Mouse (Mus musculus): Measurements from ENCODE around the gene Hist1h3f. TPM values are rescaled to one million over a fixed set of nuclear protein-coding genes. Genes with fewer than 3 reads are reported as not detected.

The Hist1h3f gene
- total and polyA plus RNA-seq, 2 experiments from 2014 or later, result 0.21 to 239 TPM

GRCm38 (mm10) chr13:23519416-23519815 is 24.4 kb upstream of the Hist1h3f start:
- ATAC-seq (ENCODE audit: low FRiP score) (peak; percentile 28; the same call in 1 of the 2 replicates), DNase-seq (ENCODE audit: low spot score) (peak; percentile 90)
- no peak overlapping the region for H3K27ac ChIP-seq (ENCODE audit: low read depth, low read length)
- H3K4me1 ChIP-seq (ENCODE audit: insufficient read depth, low read length), result peaks cover 5% of the 10 kb centered on the region; the same call in 1 of the 2 replicates
- no peaks in the 10 kb centered on the region for H3K36me3 ChIP-seq (ENCODE audit: insufficient read depth, low read length)
- H3K9me3 ChIP-seq (ENCODE audit: low read length), result no peaks in the 10 kb centered on the region
- under 1% methylated on average over 10 of the region's 10 CpGs for WGBS
- no peak for TF ChIP-seq CTCF (IDR thresholded peaks at IDR 0.05)
- H3K4me2 ChIP-seq (ENCODE audit: low read depth, low read length, poor library complexity, severe bottlenecking), result peak overlapping the region; percentile 72
- peak overlapping the region; percentile 47 for H3K4me3 ChIP-seq (ENCODE audit: low read depth, low read length)
- no peak overlapping the region for H3K9ac ChIP-seq (replicated peaks; ENCODE audit: low read length, poor library complexity, severe bottlenecking)
- H3K27me3 ChIP-seq (ENCODE audit: insufficient read depth, low read length), result no peaks in the 10 kb centered on the region

- H3K4me3 ChIP-seq (ENCODE audit: low read depth, low read length), result no peak overlapping the region
- no peaks in the 10 kb centered on the region; the same call in 1 of the 2 replicates for H3K4me1 ChIP-seq (ENCODE audit: insufficient read depth, low read length)
- ATAC-seq (ENCODE audit: low FRiP score), result no peak
- no peak overlapping the region for H3K9ac ChIP-seq (replicated peaks; ENCODE audit: low read length, poor library complexity, severe bottlenecking)
- H3K36me3 ChIP-seq (ENCODE audit: insufficient read depth, low read length), result no peaks in the 10 kb centered on the region
- WGBS, result under 1% methylated on average over 14 of the region's 14 CpGs
- H3K27ac ChIP-seq (ENCODE audit: low read depth, low read length), result no peak overlapping the region
- DNase-seq (ENCODE audit: low spot score), result peak; percentile 81
- H3K9me3 ChIP-seq (ENCODE audit: low read length), result no peaks in the 10 kb centered on the region
- H3K4me2 ChIP-seq (ENCODE audit: low read depth, low read length, poor library complexity, severe bottlenecking), result peak overlapping the region; percentile 23
- TF ChIP-seq CTCF (IDR thresholded peaks at IDR 0.05), result no peak
- H3K27me3 ChIP-seq (ENCODE audit: insufficient read depth, low read length), result no peaks in the 10 kb centered on the region
Observed at GRCm38 (mm10) chr13:23521703-23522102, 22.1 kb upstream of the Hist1h3f start.

GRCm38 (mm10) chr13:23523976-23524375 is 19.9 kb upstream of the Hist1h3f start:
- no peak for TF ChIP-seq CTCF (IDR thresholded peaks at IDR 0.05)
- DNase-seq (ENCODE audit: low spot score) (no peak), ATAC-seq (ENCODE audit: low FRiP score) (no peak)
- Histone ChIP-seq H3K27ac (ENCODE audit: low read depth, low read length) (no peak overlapping the region), H3K9ac (replicated peaks; ENCODE audit: low read length, poor library complexity, severe bottlenecking) (no peak overlapping the region), H3K4me3 (ENCODE audit: low read depth, low read length) (no peak overlapping the region), H3K36me3 (ENCODE audit: insufficient read depth, low read length) (no peaks in the 10 kb centered on the region), H3K27me3 (ENCODE audit: insufficient read depth, low read length) (no peaks in the 10 kb centered on the region), H3K9me3 (ENCODE audit: low read length) (no peaks in the 10 kb centered on the region), H3K4me2 (ENCODE audit: low read depth, low read length, poor library complexity, severe bottlenecking) (no peak overlapping the region), H3K4me1 (ENCODE audit: insufficient read depth, low read length) (no peaks in the 10 kb centered on the region; the same call in 1 of the 2 replicates)
- WGBS, result 51% methylated on average over 5 of the region's 5 CpGs

GRCm38 (mm10) chr13:23524654-23525053 is 19.2 kb upstream of the Hist1h3f start:
- Histone ChIP-seq H3K9ac (replicated peaks; ENCODE audit: low read length, poor library complexity, severe bottlenecking) (no peak overlapping the region), H3K4me1 (ENCODE audit: insufficient read depth, low read length) (no peaks in the 10 kb centered on the region; the same call in 1 of the 2 replicates), H3K27me3 (ENCODE audit: insufficient read depth, low read length) (no peaks in the 10 kb centered on the region), H3K4me3 (ENCODE audit: low read depth, low read length) (peak overlapping the region; percentile 10; the same call in 1 of the 2 replicates), H3K36me3 (ENCODE audit: insufficient read depth, low read length) (no peaks in the 10 kb centered on the region), H3K9me3 (ENCODE audit: low read length) (no peaks in the 10 kb centered on the region), H3K27ac (ENCODE audit: low read depth, low read length) (no peak overlapping the region), H3K4me2 (ENCODE audit: low read depth, low read length, poor library complexity, severe bottlenecking) (0 out of 2 replicates have a peak overlapping the region, but pooled peaks have one; percentile 0)
- DNase-seq (ENCODE audit: low spot score), result peak; percentile 89
- TF ChIP-seq CTCF (IDR thresholded peaks at IDR 0.05), result peak; percentile 91
- WGBS, result 9% methylated on average over 5 of the region's 5 CpGs
- no peak for ATAC-seq (ENCODE audit: low FRiP score)

- no peaks in the 10 kb centered on the region for H3K9me3 ChIP-seq (ENCODE audit: low read length)
- DNase-seq (ENCODE audit: low spot score) (no peak), ATAC-seq (ENCODE audit: low FRiP score) (no peak)
- TF ChIP-seq CTCF (IDR thresholded peaks at IDR 0.05), result no peak
- H3K27me3 ChIP-seq (ENCODE audit: insufficient read depth, low read length), result no peaks in the 10 kb centered on the region
- WGBS, result 2% methylated on average over 10 of the region's 10 CpGs
- H3K4me2 ChIP-seq (ENCODE audit: low read depth, low read length, poor library complexity, severe bottlenecking), result peak overlapping the region; percentile 54
- H3K36me3 ChIP-seq (ENCODE audit: insufficient read depth, low read length), result no peaks in the 10 kb centered on the region
- H3K27ac ChIP-seq (ENCODE audit: low read depth, low read length), result no peak overlapping the region
- peak overlapping the region; percentile 41 for H3K4me3 ChIP-seq (ENCODE audit: low read depth, low read length)
- no peak overlapping the region for H3K9ac ChIP-seq (replicated peaks; ENCODE audit: low read length, poor library complexity, severe bottlenecking)
- H3K4me1 ChIP-seq (ENCODE audit: insufficient read depth, low read length), result no peaks in the 10 kb centered on the region; the same call in 1 of the 2 replicates
Observed at GRCm38 (mm10) chr13:23525901-23526300, 18.0 kb upstream of the Hist1h3f start.

GRCm38 (mm10) chr13:23526312-23526711 is 17.5 kb upstream of the Hist1h3f start:
- H3K36me3 ChIP-seq (ENCODE audit: insufficient read depth, low read length), result no peaks in the 10 kb centered on the region
- peak overlapping the region; percentile 54 for H3K4me2 ChIP-seq (ENCODE audit: low read depth, low read length, poor library complexity, severe bottlenecking)
- H3K27ac ChIP-seq (ENCODE audit: low read depth, low read length), result no peak overlapping the region
- DNase-seq (ENCODE audit: low spot score), result peak; percentile 96
- TF ChIP-seq CTCF (IDR thresholded peaks at IDR 0.05), result no peak
- no peaks in the 10 kb centered on the region; the same call in 1 of the 2 replicates for H3K4me1 ChIP-seq (ENCODE audit: insufficient read depth, low read length)
- H3K27me3 ChIP-seq (ENCODE audit: insufficient read depth, low read length), result no peaks in the 10 kb centered on the region
- ATAC-seq (ENCODE audit: low FRiP score), result peak; percentile 54
- H3K9me3 ChIP-seq (ENCODE audit: low read length), result no peaks in the 10 kb centered on the region
- WGBS, result under 1% methylated on average over 17 of the region's 17 CpGs
- 0 out of 2 replicates have a peak overlapping the region, but pooled peaks have one; percentile 15 for H3K9ac ChIP-seq (replicated peaks; ENCODE audit: low read length, poor library complexity, severe bottlenecking)
- H3K4me3 ChIP-seq (ENCODE audit: low read depth, low read length), result peak overlapping the region; percentile 41
